Mouse (Mus musculus): ENCODE results near the gene Slc23a2. TPM values are rescaled to one million over a fixed set of nuclear protein-coding genes. Genes with fewer than 3 reads are reported as not detected.

Gene Slc23a2
- polyA plus RNA-seq, 1 experiment from 2014 or later = 17.1 TPM

DNA sequence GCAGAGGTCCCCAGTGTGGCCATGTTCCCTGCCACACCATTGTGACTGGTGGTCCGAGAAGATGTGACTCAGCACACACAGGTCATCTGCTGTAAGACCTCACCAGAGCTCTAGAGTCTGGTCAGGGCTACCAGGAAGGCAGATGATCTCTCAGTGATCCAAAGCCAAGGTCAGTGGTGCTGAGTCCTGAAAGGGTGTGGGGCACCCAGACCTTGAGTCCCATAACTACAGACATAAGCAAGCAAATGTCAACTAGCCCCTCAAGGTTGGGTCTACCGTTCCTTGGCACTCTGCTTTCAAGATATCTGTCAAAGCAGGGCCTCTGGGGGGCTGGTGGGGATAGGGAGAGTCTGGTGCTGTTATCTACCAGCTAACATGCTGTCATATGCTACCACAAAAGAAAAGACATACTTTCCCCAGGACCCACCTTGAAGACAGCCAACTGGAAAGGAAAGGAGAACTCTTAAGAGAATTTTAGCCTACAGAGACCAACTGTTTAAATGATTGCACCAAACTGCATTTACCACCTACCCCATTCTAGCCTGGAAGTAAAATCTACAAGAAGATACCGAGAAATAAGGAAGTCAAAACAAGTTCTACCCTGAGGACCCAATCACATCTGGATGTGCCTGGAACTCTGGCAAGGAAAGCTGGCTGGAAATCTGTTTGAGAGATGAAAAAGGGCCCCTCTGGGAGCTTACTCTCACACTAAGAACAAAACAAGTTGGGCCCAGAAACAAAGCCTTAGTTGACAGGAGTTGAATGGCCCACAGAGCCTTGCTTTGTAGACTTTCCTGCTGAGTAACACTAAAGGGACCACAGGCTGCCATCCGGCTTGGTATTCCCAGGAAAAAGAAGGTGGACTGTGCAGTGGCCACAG is 110.1 kb downstream of the Slc23a2 start:
- 53% methylated on average over 4 of the region's 4 CpGs for WGBS
- Histone ChIP-seq H3K36me3 (no peaks in the 10 kb centered on the region), H3K27ac (no peak overlapping the region), H3K9me3 (replicated peaks) (no peaks in the 10 kb centered on the region), H3K4me1 (peaks cover 19% of the 10 kb centered on the region), H3K27me3 (no peaks in the 10 kb centered on the region), H3K9ac (no peak overlapping the region), H3K4me2 (replicated peaks) (no peak overlapping the region), H3K4me3 (no peak overlapping the region)
- no peak for ATAC-seq (ENCODE audit: low FRiP score)

DNA sequence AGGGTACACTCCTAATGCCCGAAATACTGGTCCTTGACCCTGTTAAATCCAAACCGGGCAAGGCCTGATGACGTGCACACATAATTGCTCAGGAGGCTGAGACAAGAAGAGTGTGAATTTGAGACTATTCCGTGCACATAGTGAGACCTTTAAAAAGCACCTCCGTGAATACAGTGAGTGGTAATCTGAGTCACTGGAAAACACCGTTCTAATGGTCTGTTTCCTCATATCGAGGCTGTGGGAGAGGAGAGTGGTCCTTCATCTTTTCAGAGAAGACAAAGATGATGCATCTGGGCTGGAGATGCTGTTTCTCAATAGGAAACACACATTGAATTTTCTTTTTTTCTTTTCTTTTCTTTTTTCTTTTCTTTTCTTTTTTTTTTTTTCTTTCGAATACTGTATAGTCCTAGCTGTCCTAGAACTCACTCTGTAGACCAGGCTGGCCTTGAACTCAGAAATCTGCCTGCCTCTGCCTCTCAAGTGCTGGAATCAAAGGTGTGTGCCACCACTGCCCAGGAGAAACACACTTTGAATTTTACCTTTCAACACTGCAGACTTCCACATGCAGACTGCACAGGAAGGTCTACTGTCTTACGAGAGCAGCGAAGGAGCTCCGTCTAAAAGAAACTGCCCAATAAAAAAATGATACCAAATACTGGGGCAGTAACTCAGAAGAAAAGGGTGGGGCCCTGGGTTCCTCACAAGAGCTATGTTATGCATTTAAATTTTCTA is 113.4 kb downstream of the Slc23a2 start:
- H3K4me2 ChIP-seq (replicated peaks) = peak overlapping the region; percentile 82
- H3K4me3 ChIP-seq = no peak overlapping the region
- H3K27ac ChIP-seq = peak overlapping the region; percentile 91
- no peak overlapping the region for H3K9ac ChIP-seq
- H3K27me3 ChIP-seq = no peaks in the 10 kb centered on the region
- 60% methylated on average over 11 of the region's 11 CpGs for WGBS
- no peak for ATAC-seq (ENCODE audit: low FRiP score)
- no peaks in the 10 kb centered on the region for H3K36me3 ChIP-seq
- no peaks in the 10 kb centered on the region for H3K9me3 ChIP-seq (replicated peaks)
- H3K4me1 ChIP-seq = peaks cover 39% of the 10 kb centered on the region

DNA sequence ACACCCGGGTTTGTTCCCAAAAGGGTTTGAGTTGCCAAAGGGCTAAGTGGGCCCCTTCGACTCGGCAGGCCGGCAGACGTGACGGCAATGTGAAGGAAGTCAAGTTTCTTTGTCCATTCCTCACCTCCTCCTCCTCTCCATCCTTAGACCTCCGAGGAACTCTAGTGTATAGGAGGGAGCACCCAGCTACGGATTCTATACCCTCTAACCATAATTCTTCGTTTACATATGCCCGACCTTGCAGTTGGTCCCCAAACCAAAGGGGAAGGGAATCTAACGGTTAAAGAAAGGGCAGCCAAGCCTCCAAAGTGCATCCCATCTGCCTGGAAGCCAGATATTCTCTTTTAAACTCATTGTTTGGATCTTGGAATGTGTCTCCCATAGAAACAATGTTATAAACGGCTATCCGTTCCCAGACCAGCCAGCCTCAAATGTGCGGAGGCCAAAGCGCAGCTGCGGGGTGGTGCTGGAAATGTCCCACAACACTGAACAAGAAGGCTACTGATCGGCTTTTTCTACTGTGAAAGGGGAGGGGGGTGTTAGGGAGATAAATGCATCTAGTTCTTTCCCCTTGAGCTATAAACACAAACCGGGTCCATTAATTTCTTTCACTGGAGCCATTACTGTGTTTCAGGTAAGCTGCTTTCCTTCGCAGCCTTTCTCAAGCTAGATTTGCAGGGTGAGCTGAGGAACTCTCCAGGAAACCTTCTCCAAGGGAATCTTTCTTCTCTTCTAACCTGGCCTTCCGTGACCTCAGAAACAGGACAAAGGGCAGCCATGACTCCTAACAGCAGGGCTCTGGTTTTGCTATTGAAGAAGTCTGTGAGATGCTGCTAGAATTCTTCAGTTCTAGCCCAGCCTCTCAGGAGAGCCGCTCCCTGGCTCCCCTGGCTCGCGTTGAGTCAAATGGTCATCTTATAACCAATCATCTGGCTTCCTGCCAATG is 114.2 kb downstream of the Slc23a2 start:
- ATAC-seq (ENCODE audit: low FRiP score) = peak; percentile 36; the same call in 1 of the 2 replicates
- H3K27me3 ChIP-seq = no peaks in the 10 kb centered on the region

DNA sequence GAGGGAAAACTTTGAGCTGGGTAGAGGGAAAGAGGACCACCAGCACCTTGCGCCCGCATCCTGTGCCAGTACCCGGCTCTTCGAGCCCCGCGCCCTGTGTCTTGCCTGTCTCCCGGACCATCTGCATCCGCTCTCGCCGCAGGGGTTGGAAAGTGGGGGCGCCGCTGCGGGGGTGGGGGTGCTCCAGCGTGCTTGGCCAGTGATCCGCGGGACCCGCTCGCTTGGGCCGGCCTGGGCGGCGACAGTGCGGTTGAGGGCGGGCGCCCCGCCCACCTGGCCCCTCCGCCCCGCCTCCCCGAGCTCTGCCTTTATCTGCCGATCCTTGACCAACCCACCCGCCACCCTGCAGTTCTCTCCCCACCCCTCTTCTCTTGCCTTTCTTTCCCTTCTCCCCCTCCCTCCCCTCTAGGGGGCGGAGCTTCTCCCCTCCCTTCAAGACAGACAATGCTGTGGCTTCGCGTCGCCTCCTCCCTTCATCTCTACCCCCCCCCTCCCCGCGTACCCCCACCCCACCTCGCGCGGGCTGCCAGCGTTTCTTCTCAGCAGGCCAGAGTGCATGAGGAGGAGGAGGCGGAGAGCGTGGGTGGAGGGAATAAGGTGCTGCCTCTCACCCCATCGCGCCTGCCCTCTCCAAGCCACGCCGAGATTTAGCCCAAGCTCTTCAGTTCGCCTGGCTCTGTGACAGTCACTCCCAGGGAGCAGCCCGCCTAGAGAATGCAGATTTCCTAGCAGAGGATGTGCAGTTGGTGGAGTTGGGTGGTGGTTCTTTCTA is 115.1 kb downstream of the Slc23a2 start, which contains the start of gene Rassf2:
Gene Rassf2 (minus strand): TSS at position 613 of the 772 bp plus-strand sequence.
- H3K9me3 ChIP-seq (replicated peaks) = no peaks in the 10 kb centered on the region
- no peaks in the 10 kb centered on the region for H3K36me3 ChIP-seq
- WGBS = under 1% methylated on average over 38 of the region's 48 CpGs
- peak within 1 kb of the TSS; percentile 91 for H3K27ac ChIP-seq
- H3K4me1 ChIP-seq = peaks cover 32% of the 10 kb centered on the region
- peak within 1 kb of the TSS; percentile 75 for H3K9ac ChIP-seq
- peak within 1 kb of the TSS; percentile 57 for H3K4me3 ChIP-seq
- peak; percentile 95 for ATAC-seq (ENCODE audit: low FRiP score)
- H3K4me2 ChIP-seq (replicated peaks) = peak within 1 kb of the TSS; percentile 82
- no peaks in the 10 kb centered on the region for H3K27me3 ChIP-seq

More for the DNA sequence above, 114.2 kb downstream of the Slc23a2 start:
- peaks cover 39% of the 10 kb centered on the region for H3K4me1 ChIP-seq
- peak overlapping the region; percentile 91 for H3K27ac ChIP-seq
- peak overlapping the region; percentile 75 for H3K9ac ChIP-seq
- H3K9me3 ChIP-seq (replicated peaks) = no peaks in the 10 kb centered on the region
- no peaks in the 10 kb centered on the region for H3K36me3 ChIP-seq
- WGBS = 6% methylated on average over 23 of the region's 23 CpGs
- H3K4me2 ChIP-seq (replicated peaks) = peak overlapping the region; percentile 82
- H3K4me3 ChIP-seq = peak overlapping the region; percentile 57

DNA sequence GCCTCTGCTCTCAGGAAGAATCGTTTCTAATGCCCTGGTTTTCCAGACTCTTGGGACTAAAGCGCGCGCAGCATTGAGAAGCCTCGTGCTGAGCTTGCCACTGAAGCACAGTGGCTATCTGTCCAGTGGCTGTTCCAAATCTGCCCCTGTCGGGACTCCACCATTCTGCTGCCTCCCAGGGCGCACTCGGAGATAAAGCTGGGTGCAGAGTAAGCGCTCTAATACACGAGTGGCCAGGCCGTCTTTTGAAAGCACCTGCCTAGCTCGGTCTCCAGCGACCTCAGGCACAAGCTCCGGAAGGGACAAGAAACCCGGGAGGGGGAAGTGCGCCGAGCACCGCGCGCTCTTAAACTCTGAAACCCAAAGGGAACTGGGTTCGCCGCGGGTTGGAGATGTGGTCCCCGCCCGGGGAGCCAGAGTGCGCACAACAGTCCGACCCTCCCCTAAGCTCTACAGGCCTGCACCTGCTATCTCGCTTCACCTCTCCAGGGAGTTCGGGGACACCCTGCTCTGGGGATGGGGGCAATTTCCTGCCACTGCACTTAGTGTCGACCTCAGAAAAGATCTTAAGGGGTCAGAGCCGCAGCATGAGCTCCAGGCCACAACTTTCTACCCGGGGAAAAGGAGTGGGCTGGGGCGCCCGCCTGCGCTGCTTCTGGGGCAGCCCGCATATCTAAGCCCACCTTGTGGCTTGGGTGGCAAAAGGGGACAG is 115.9 kb downstream of the Slc23a2 start:
- Histone ChIP-seq H3K27ac (peak overlapping the region; percentile 91), H3K27me3 (no peaks in the 10 kb centered on the region), H3K4me2 (replicated peaks) (peak overlapping the region; percentile 82), H3K4me3 (peak overlapping the region; percentile 57), H3K9ac (peak overlapping the region; percentile 75), H3K4me1 (peaks cover 32% of the 10 kb centered on the region), H3K9me3 (replicated peaks) (no peaks in the 10 kb centered on the region), H3K36me3 (no peaks in the 10 kb centered on the region)
- peak; percentile 53 for ATAC-seq (ENCODE audit: low FRiP score)
- under 1% methylated on average over 36 of the region's 36 CpGs for WGBS

DNA sequence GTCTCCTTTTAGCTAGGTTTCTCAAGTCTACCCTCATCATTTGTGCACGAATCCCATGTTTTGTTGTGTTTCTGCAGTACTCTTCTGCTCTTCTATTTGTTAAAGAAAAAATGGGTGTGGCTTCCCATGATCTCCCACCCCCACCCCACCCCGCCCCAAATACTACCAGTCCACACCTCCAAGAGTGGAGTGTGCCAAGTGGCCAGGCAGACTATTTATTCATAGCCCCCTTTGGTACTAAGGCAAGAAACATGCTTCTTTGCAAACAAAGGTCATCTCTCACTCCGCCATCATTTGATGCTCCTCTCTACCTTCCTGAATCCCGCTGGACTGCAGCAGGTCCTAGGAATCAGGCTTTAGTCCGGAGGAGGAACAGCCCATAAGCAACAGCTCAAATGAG is 116.8 kb downstream of the Slc23a2 start:
- Histone ChIP-seq H3K4me3 (peak overlapping the region; percentile 57), H3K9me3 (replicated peaks) (no peaks in the 10 kb centered on the region), H3K36me3 (no peaks in the 10 kb centered on the region), H3K4me2 (replicated peaks) (peak overlapping the region; percentile 82), H3K27me3 (no peaks in the 10 kb centered on the region), H3K9ac (no peak overlapping the region), H3K27ac (no peak overlapping the region), H3K4me1 (peaks cover 32% of the 10 kb centered on the region)
- WGBS = 40% methylated on average over 5 of the region's 5 CpGs
- ATAC-seq (ENCODE audit: low FRiP score) = no peak

DNA sequence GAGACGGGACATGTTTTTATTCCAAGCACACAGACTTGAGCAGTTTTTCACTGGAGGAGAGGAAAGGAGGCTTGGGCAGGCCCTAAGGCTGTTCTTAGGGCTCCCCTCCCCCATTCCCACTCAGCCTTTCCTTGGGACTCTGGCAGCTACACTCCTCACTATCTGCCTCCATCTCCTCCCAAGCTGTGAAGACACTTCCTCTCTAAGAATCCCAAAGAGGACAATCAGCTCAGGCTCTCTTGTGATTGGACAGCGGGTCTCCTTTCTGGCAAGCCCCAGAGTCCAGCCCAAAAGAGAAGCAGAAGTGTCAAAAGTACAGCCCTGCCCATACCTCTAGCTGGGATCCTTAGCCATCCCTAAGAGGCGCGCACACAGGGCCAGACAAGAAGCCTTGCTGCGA is 117.5 kb downstream of the Slc23a2 start:
- no peak overlapping the region for H3K9ac ChIP-seq
- H3K27ac ChIP-seq = no peak overlapping the region
- H3K4me2 ChIP-seq (replicated peaks) = peak overlapping the region; percentile 82; the same call in 1 of the 2 replicates
- ATAC-seq (ENCODE audit: low FRiP score) = no peak
- no peaks in the 10 kb centered on the region for H3K9me3 ChIP-seq (replicated peaks)
- WGBS = 57% methylated on average over 5 of the region's 5 CpGs
- H3K4me3 ChIP-seq = no peak overlapping the region
- H3K27me3 ChIP-seq = no peaks in the 10 kb centered on the region
- H3K4me1 ChIP-seq = peaks cover 32% of the 10 kb centered on the region
- no peaks in the 10 kb centered on the region for H3K36me3 ChIP-seq

DNA sequence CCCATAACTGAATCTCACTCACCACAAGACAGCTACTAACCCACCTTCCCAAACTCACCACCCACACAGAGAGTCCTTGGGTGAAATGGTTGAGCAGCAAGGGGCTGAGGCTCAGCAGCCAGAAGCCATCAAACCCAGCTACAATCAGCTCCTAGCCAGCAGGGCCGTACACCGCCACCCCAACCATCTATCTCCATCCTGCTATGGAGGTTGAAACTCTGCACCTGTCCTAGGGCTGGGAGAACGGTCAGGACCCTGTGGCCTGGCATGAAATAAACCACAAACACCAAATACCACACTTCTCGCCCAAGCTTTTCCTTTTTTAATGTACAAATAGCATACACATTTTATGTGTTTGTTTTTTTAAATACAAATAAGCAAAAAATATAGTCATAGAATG is 120.9 kb downstream of the Slc23a2 start:
- Histone ChIP-seq H3K4me1 (peaks cover 24% of the 10 kb centered on the region), H3K36me3 (no peaks in the 10 kb centered on the region), H3K27ac (no peak overlapping the region), H3K4me3 (no peak overlapping the region), H3K9me3 (replicated peaks) (no peaks in the 10 kb centered on the region), H3K9ac (no peak overlapping the region), H3K27me3 (no peaks in the 10 kb centered on the region), H3K4me2 (replicated peaks) (no peak overlapping the region)
- WGBS = 93% methylated on average over 4 of the region's 4 CpGs
- ATAC-seq (ENCODE audit: low FRiP score) = no peak

DNA sequence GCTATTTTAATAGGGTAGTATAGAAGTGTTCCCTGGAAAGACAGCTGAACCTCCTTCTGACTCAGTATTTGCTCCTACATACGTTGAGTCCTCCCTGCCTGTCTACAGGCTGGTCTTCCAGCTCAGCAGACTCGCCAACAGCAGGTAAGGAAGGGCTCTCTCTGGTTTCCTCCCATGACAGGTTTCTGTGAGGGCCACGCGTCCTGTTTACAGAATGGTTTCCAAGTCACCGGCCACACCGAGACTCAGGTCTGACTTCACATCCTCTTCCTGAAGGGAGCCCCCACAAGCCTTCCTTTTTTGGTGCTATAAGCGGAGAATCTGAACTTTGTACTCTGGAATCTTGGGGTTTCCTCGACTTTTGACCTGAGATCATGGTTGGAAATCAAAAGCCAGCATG is 122.3 kb downstream of the Slc23a2 start:
- Histone ChIP-seq H3K9ac (no peak overlapping the region), H3K4me2 (replicated peaks) (no peak overlapping the region), H3K36me3 (no peaks in the 10 kb centered on the region), H3K27me3 (no peaks in the 10 kb centered on the region), H3K4me1 (peaks cover 17% of the 10 kb centered on the region), H3K9me3 (replicated peaks) (no peaks in the 10 kb centered on the region), H3K4me3 (no peak overlapping the region), H3K27ac (no peak overlapping the region)
- no peak for ATAC-seq (ENCODE audit: low FRiP score)
- WGBS = 83% methylated on average over 8 of the region's 8 CpGs

DNA sequence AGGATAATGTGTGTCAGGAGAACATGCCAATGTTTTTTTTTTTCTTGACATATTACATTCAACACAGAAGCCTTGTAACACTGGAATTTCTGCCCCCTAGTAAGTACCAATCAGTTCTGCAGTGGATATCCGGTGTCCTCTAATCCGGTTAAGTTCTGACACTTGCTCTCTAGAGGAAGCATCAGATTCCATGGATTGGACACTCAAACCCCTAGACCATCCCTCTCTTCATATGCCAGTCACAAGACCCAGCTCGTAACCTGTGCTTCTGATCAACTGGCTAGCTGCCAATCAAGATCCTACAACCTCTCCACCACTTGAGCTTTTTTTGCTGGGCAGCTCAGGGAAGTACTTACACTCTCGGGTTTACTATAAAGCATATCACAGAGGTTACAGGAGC is 123.3 kb downstream of the Slc23a2 start:
- Histone ChIP-seq H3K4me2 (replicated peaks) (no peak overlapping the region), H3K4me3 (no peak overlapping the region), H3K9ac (no peak overlapping the region), H3K9me3 (replicated peaks) (no peaks in the 10 kb centered on the region), H3K4me1 (peaks cover 12% of the 10 kb centered on the region; the same call in 1 of the 2 replicates), H3K27ac (no peak overlapping the region; the same call in 1 of the 2 replicates), H3K36me3 (no peaks in the 10 kb centered on the region), H3K27me3 (no peaks in the 10 kb centered on the region)
- WGBS = 87% methylated on average over 4 of the region's 4 CpGs
- ATAC-seq (ENCODE audit: low FRiP score) = no peak
